Mouse (Mus musculus) urinary bladder, adult 18-20 months (tissue): ENCODE results near the gene Zbtb5.
"Not testable (repeated sequence)": the region's sequence is repeated elsewhere in the genome, so short reads cannot be mapped to it uniquely, and the experiment has no call there.

Source experiments
- DNase-seq, 2 experiments: peaks; one replicate each; pipeline ENCODE4 v3.0.0; 2022; ENCODE audit warnings: low spot score in 2 of 2, mixed read lengths in 2 of 2

Gene Zbtb5

DNA sequence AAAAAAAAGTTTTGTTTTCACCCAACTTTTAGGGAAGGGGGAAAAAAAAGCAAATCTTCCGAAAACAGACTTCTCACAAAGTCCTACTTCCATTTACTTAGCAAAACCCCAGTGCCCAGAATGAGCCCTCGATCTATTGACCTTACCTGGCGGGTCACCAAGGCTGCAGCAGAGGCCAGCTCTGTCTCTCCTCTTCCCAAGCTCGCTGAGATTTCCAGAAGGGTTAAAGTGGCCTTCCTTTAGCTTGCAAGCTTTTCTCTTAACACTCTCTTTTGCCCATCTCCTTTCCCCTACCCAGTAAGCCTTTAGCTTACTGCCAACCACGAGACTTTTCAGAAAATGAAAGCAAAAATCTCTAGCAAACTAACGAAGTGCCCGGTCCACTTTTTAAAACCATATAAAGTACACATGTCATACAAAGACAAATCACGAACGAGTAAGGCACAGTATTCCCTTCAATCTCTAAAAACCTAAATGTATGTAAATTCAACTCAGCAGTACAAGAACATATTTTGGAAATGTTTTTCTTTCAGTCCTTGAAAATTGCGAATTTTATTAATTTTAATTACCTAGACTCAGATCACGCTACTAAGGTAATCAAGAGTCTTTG is 1.3 kb downstream of the Zbtb5 start:
- no peak for DNase-seq

DNA sequence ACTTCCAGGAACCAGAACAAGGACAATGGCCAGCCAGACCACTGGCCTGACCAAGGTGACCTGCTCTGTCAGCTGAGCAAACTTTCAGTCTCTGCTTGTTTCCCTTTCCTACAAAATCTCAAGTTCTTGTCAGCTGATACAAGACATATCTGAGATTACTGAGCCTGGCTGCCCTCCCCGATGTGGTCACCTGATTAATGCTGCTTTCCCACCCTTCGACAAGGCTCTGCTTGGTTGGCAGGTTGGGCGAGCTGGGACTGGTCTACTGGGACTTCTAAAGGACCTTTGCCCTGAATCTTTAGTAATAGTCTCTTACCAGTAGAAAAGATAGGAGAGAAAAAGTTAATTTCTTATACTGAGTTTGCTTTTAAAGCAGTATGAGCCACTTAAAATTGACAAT is 6.8 kb downstream of the Zbtb5 start:
- peak; percentile 44 to 75 for DNase-seq

DNA sequence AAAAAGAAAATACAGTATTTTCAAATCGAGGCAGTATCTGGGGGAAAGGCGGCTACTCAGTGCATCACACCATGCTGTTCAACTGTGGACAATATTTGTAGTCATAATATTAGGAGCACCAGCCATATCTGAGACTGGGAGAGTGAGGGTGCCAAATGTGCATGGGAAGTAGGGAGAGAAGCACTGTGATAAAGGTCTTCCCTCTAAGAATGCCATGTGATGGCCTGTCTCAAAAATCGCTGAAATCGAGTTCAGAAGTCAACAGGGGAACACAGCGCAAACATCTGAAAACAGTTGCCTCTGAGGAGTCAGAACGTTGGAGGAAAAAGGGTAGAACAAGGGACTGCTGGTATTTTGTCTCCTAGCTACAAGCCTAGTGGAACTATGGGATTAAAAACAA is 12.2 kb downstream of the Zbtb5 start:
- DNase-seq, result no peak

DNA sequence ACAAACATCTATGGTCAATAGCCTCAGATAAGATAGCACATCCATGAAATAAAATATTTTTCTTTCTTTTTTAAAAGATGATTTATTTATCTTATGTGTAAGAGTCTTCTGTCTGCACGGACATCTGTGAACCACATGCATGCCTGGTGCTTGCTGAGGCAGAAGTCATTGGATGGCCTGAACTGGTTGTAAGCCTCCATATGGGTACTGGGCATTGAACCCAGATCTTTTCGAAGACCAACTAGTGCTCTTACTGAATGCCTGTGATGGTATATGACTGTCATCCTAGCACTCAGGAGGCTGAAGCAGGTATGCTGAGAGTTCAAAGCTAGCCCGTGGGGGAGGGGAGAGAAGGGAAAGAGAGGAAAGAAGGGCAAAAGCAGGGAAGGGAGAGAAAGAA is 14.1 kb downstream of the Zbtb5 start:
- DNase-seq, result no peak

DNA sequence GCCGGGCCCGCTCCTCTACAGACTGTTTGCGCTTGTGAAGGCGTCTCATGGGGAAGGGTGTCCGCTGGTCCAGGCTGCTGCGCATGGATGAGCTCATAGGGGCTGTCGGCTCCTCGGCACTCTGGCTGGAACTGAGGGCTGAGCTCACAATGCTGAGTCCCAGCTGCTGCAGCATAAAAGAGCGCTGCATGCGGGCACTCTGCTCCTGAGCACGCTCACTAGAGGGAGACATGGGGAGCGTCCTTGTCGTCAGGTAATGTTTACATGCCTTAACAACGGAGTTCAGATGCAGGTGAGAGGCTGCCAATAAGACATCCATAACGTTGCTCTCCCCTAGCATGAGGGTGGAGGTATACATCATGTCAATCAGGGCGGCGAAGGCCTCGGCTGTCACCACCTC is 17.4 kb downstream of the Zbtb5 start:
- no peak for DNase-seq

DNA sequence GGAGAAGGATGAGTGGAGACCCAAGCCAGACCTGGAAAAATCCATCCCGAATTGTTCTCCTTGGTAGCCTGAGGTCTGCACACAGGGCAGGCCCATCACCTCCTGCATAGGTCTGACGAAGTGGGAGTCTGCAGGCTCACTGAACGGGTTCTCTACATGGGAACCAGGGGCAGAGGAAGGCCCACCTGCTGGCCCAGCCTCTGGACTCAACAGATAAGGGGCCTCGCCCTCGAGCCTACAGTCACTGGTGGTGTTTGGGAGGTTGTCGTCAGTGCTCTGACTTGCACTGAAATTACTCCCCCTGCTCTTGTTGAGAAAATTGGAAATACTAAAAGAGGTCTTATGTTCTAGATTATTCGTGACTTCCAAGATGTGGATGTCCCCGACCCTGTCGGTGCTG is 18.4 kb downstream of the Zbtb5 start:
- no peak for DNase-seq

DNA sequence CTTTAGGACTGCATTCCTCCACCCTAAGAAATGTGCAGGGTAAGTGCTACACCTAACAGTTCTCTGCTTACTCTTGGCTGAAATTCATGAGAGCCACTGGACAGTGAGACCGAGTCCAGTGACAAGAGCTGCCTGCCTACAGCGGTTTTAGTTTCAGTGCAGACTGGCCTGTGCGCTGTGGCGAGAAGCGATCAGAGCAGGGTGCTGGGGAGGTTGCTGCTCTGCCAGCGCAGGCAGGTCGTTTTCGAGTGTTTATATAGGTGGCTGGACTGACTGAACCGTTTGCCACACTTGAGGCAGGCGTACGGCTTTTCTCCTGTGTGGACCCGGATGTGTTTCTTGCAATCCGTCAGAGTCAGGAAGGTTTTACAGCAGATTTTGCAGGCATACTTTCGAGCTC is 19.0 kb downstream of the Zbtb5 start:
- DNase-seq, result not testable (repeated sequence)

DNA sequence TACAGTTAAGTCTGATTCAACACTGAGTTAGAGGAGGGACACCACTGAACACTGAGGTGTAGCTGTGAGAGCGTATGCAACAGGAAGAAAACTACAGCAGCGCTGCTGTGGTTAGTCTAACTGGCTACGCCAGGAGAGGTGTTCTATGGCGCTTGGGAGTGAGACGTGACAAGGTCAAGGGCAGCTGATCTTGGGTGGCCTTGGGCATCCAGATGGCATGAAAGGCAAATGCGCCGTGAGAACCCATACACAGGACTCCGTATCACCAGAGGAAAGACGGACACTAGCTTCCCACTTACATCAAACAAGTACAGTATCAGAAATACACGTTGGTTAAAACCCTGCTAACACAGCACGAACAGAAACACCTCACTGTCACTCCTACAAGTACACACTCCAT is 19.9 kb downstream of the Zbtb5 start:
- DNase-seq, result not testable (repeated sequence)

DNA sequence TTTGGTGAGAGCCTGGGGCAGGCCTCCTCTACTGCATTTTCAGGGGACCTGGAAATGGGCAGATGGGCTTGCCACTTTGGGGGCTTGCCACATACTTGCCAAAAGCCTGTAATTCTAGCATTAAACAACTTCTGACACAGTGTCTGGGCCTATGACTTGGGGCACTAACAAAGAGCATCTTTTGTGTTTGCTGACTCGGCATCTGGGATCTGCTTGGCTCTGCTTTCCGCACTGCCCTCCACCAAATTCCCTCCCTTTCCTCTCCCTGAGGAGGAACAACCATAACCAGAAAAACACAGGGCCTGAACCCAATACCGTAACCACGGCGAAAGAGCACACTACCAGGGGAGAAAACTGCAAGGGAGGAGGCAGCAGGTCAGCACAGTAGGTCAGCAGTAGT is 21.7 kb downstream of the Zbtb5 start:
- no peak for DNase-seq

DNA sequence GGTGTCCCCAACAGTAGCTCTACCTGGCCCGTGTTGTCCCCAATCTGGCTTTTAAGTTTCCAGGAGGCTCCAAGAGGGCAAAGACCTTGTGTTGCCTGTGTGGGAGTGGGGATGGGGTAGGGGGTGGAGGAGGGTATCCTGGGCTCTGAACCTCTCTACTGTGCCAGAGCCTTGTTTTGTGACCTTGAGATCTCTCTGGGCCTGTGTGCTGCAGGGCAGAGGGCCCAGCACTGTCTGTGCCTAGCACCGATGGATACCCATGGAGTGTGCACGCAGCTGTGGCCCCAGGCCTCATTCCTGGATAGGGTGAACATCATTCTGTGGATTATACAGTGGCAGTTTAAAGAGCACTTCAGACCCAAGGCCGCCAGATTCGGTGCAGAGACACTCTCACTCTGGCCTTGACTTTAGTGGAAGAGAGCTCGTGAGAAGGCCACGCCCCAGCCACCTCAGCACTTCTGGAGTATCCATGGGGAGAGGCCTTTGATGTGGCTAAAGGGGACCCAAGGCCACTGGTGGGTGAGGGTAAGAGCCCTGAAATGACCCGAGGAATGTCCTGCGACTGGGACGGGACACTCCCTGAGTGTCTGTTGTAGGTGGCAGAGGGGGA is 29.0 kb downstream of the Zbtb5 start:
- no peak for DNase-seq

DNA sequence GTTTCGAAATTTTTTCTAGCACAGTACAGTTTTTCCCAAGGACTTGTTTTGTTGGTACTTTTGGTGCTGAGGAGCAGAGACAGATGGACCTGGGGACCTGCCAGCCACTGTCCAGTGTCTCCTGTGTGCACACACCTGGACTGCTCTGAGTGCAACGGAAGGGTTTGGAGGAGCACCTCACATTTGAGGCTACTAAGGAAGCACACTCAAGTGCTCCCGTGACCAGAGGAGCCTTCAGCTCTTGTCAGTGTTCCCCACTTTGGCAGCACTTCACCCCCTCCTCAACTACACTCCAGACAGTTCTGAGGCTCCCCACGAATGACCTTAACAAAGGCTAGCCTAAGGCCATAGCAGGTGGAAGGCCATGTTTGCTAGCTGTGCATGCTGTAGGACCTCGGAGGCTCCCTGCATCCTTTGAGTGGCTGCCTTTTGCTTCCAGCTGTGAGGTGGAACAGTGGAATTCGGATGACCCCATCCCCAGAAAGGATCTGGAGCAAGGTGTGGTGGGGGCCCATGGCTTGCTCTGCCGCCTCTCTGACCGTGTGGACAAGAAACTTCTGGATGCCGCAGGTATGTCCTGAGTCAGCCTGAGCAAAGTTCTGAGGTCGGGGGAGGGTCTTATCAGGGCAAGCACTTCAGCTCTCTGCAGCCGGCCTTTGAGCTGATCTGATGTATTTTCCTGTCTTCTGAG is 29.6 kb downstream of the Zbtb5 start:
- DNase-seq, result no peak

DNA sequence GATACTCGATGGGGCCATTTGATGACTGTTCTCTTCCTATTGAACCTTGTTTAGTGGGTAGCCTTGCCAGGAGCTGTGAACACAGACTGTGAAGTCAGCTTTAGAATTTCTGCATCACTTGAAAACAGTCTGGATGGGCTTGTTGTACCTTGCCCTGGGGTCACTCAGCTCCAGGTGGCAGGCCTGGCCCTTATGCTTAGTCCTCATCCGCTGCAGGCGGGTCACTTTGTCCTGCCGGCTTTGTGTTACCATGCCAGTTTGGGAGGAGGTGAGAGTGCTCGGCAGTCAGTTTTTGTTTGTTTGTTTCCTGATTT is 30.3 kb downstream of the Zbtb5 start:
- DNase-seq, result no peak

DNA sequence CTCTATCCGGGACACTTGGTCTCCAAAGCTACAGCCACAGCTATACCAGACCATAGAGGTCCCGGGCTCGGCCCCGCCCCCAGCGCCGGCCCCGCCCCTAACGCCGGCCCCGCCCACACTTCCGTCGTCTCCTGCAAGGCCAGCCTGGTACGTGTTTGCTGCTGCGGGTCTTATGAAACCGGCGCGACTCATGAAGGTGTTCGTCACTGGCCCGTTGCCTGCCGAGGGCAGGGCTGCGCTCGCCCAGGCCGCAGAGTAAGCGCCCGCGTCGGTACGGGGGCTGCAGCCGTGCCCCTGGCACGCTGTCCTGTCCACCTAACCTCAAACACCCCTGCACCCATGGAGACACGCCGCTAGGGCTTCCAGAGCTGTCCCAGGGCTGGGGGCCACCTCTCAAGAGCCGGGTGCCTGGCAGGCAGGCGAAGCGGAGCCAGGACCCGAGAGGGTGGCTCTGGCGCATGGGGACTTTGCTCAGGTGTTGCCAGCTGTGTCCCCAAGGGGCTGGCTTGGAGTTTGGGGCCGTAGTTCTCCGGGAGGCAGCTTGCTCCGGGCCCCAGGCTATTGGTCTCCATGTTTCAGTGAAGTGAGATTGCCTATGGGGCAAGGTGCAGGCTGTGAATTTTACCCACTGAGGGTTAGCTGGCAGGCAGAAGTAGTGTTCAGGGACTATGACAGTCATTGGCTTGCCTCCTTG is 30.8 kb downstream of the Zbtb5 start, which contains the start of gene Grhpr:
Grhpr (plus strand) TSS at position 116 of the 694 bp plus-strand sequence.
- peak; percentile 71 to 76 for DNase-seq

DNA sequence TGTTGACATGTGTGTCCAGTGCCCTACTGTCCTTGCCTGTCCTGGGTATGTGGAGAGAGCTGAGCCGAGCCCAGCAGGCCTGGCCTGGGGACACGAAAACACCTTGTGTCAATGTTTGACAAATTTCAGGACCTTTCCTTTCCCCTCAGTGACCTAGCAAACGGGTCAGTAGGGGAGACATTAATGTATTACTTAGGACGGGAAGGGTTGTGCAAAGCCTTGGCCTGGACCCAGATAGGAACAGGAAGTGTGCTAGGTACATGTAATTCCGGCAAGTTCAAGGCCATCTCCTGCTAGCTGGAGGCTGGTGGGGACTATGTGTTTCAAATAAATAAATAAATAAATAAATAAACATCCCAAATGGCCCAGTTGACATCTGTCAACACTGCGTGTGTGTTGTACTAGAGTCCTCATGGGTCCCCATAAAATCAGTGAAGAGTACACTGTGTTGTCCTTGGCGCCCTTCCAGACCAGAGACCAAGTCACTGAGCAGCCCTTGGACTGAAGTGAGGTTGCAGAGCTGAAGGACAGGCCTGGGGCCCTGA is 32.3 kb downstream of the Zbtb5 start:
- DNase-seq, result no peak

DNA sequence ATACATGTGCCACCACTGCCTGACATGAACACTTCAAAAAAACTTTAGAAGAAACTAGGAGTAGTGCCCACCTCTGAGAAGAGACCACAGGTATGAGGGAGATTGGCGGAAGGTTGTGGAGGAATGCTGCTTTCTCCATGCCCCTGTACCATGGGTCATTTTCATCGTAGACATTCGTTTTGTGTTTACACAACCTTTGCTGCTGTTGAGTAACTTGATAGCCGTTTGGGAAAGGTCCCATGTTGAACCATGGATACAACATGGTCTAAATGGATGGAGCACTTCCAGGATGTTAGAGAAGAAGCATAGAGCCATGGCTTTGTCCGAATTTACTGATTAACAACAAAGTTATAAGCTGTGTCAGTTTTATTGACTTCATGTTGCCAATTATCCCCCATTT is 34.0 kb downstream of the Zbtb5 start:
- DNase-seq, result no peak

DNA sequence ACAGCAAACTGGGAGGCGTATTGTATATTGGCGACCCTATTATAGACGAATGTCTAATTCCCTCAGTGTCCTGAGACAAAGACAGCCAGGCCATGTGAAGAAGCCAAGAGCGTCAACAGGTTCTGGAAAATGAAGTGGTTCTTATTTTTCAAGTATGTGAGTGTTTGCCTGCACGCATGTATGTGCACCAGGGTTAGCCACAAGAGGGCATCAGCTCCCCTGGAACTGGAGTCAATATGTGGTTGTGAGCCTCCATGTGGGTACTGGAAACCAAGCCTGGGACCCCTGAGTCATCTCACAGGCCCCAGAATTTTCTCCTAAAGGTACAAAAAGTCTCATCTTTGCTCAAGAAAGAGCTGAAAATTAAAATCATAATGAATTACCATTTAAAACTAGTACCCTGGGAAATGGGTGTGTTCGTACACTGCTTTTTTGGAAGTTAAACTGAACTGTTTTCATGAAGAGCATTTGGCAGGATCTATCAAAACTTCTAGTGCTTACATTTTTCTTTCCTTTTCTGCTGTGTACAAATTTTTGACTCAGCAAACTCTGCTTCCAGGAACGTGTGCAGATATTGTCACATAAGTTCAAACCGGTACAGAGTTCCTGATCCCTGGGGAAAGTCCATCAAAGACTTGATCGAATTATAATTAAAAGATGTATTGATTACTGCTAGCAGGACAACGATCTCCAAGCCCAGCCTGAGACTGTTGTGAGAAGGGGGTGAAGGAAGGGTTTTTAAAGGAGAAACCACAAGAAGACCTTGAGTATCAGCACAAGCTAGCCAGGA is 35.1 kb downstream of the Zbtb5 start:
- no peak for DNase-seq

DNA sequence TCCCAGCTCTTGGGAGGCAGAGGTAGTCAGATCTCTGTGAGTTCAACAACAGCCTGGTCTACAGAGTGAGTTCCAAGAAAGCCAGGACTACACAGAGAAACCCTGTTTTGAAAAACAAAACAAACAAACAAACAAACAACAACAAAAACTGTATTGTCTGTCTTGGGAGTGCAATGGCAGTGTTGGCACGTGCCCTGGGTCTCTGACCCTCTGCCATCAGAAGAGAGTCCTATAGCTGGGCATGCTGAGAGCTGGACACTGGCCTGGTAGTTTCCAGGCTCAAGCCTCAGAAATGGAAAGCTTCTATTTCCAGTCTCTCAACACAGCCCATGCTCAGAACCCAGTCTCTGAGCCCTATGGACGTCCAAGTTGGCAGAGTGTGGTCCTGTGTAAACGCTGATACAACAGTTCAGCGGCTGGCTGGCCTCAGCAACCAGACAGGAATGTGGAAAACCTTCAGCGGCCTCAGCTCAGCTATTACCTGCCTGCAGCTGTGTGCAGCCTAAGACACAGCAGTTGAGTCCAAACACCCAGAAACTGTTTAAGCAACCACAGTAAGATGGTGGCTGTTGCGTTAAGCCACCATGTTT is 36.1 kb downstream of the Zbtb5 start:
- DNase-seq, result no peak

DNA sequence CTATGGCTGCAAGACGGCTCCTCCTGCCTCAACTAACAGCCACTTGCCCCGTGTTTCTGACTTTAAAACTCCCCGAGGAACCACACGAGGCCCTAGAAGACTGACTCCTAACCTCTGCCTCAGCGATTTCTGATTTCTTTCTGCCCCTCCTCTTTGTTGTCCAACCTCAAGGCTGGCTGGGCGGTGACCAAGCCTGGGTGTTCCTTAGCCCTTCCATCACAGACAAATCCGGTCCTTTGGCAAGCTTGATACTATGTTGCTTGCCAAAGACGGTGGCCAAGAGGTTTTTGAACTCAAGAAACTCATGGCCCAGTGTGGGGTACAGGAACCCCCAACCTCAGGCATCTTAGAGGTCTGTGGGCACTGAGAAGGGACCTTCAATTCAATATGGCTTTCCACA is 37.9 kb downstream of the Zbtb5 start:
- DNase-seq, result no peak

DNA sequence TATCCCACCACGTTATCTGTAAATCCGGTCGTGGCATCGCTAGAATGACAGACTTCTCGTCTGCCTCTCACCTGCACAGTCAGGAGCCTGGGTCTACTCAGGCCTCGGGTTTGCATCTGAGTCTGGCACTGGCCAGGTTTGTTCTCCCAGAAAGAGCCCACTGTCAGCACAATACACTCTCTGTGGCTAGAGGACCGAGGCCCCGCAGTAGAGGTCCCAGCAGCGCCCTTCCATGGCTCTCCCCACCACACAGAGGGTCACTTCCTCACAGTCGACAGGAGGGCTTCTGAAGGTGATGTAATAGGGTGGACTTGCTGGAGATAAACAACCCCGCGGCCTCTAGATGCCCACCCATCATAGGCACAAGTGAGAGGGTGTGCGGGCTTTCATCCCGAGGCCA is 38.3 kb downstream of the Zbtb5 start:
- no peak for DNase-seq

DNA sequence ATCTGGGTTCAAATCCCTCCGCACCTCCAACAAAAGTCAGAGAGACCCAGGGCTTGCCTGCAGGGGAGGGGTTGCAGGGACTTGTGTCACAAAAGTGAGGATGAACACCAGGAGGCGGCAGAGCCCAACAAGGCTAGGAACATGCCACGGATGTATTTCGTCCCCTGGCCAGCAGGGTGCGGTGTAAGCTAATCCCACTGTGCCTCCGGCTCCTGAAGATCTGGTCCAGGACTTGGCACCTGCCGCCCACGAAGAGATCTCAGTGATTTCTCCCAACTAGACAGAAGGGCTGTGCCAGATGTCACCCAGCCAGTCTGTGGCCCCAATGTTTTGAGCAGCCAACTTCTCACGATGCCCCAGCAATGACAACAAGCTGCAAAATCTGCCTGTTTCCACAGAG is 38.8 kb downstream of the Zbtb5 start:
- peak; percentile 79 to 85 for DNase-seq

DNA sequence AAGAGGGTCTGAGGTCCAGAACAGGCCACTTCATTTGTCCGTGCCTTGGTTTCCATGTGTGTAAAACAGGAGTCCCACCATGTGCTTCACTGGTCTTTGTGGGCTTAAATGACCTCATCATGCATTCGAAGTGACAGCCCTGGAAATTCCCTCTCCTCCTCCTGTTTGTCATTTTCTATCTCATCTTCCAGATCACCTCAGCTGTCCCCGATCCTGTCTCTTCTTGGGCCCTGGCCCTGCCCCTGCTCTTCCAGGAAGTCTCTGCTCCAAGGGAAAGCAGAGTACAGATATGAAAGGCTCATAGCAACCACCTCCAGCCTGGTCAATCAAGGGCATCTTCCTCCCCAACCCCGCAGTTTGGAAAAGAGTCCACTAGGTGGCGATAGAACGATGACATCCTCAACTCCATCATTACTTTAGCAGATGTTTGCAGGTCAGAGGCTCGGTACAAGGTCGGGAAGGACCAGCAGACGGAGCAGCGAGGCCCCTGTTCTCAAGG is 41.6 kb downstream of the Zbtb5 start:
- DNase-seq, result peak in 1 of 2 experiments; percentile 41
